Mouse (Mus musculus) kidney, postnatal 0 days (tissue): ENCODE measurements around the gene Cpne4. TPM values are rescaled to one million over a fixed set of nuclear protein-coding genes. Genes with fewer than 3 reads are reported as not detected.

Source experiments
- ATAC-seq: fragments of 200-750 bp; cut with Nextera tagmentation; replicated peaks from 2 replicates; pipeline ENCODE4 v1.8.0; 2017; ENCODE audit warnings: low read depth, moderate number of reproducible peaks, moderate TSS enrichment, moderate library complexity; ENCODE audit not compliant: low FRiP score
- DNase-seq: peaks from one replicate; pipeline ENCODE4 v3.0.0-alpha.2; 2016; ENCODE audit warnings: low spot score
- H3K27ac ChIP-seq: fragments of 300-500 bp; sonication (generic); 2 replicates; pipeline ENCODE4 v1.5.1; 2014; ENCODE audit warnings: mild to moderate bottlenecking
- H3K27me3 ChIP-seq: fragments of 300-500 bp; sonication (generic); 2 replicates; pipeline ENCODE4 v1.6.1; 2014; ENCODE audit warnings: low read length, mixed read lengths; ENCODE audit not compliant: insufficient read depth
- H3K36me3 ChIP-seq: fragments of 300-500 bp; sonication (generic); 2 replicates; pipeline ENCODE4 v1.6.1; 2014; ENCODE audit warnings: low read length, mixed read lengths; ENCODE audit not compliant: insufficient read depth
- H3K4me1 ChIP-seq: fragments of 300-500 bp; sonication (generic); replicated peaks from 2 replicates; pipeline ENCODE4 v1.6.1; 2014; ENCODE audit warnings: antibody characterized with exemption, low read length, mixed read lengths; ENCODE audit not compliant: insufficient read depth
- H3K4me2 ChIP-seq: fragments of 300-500 bp; sonication (generic); 2 replicates; pipeline ENCODE4 v1.6.1; 2014; ENCODE audit warnings: mild to moderate bottlenecking, low read length, moderate library complexity, mixed read lengths
- H3K4me3 ChIP-seq: fragments of 300-500 bp; sonication (generic); replicated peaks from 2 replicates; pipeline ENCODE4 v1.5.1; 2014; ENCODE audit warnings: low read depth, low read length
- H3K9ac ChIP-seq: fragments of 300-500 bp; sonication (generic); 2 replicates; pipeline ENCODE4 v1.6.1; 2014; ENCODE audit warnings: low read depth, low read length
- H3K9me3 ChIP-seq: fragments of 300-500 bp; sonication (generic); replicated peaks from 2 replicates; pipeline ENCODE4 v1.6.1; 2016; ENCODE audit warnings: low read length, inconsistent platforms, mixed read lengths
- CTCF ChIP-seq: IDR thresholded peaks from 2 replicates; pipeline ENCODE4 v1.5.1; 2016; ENCODE audit warnings: antibody characterized with exemption, low read depth, mild to moderate bottlenecking, moderate library complexity
- WGBS: fragments of 180-500 bp; shearing (Covaris S2); extraction: QIAGEN DNeasy Blood & Tissue Kit; methylation state at CpG from one replicate; pipeline ENCODE4 v1.1.7; 2014; 5-methylcytosine and 5-hydroxymethylcytosine counted together
- polyA plus RNA-seq: library from polyadenylated mRNA; unstranded; fragments of >200 nt; fragmentation: Nextera tagmentation; extraction: Ambion mirVana; gene quantifications from 2 replicates; pipeline ENCODE4 v1.2.1, GENCODE M21; 2015

Cpne4 gene
- polyA plus RNA-seq, 1 experiment from 2014 or later = 0.21 TPM

GRCm38 (mm10) chr9:104616691-104617090, 69.6 kb downstream of the Cpne4 start:
- Histone ChIP-seq H3K9ac (no peak overlapping the region), H3K4me1 (no peaks in the 10 kb centered on the region), H3K27ac (no peak overlapping the region), H3K9me3 (no peaks in the 10 kb centered on the region), H3K4me2 (no peak overlapping the region), H3K36me3 (no peaks in the 10 kb centered on the region), H3K4me3 (no peak overlapping the region), H3K27me3 (no peaks in the 10 kb centered on the region)
- no peak for TF ChIP-seq CTCF
- 52% methylated on average over 6 of the region's 6 CpGs for WGBS
- no peak for ATAC-seq
- DNase-seq = no peak

DNA sequence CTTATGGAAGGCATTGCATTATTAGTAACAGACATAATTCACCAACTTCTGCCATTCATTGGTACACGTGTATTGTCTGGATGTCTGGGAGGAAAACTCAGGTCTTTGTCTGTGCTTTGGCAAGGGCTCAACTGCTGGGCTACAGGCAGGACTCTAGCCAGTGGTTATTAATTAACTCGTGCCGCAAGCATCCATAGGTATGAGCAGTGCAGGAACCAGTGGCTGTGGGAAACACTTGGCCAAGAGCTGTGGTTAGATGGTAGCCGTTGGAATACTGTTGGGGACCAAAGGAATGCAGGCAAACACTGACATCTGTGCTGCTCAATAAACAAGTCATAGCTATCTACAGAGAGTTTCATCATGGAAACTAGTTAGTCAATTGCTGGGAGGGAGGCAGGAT, 76.5 kb downstream of the Cpne4 start:
- no peak for TF ChIP-seq CTCF
- Histone ChIP-seq H3K4me3 (no peak overlapping the region), H3K36me3 (no peaks in the 10 kb centered on the region), H3K4me2 (no peak overlapping the region), H3K27ac (no peak overlapping the region), H3K9me3 (no peaks in the 10 kb centered on the region), H3K27me3 (no peaks in the 10 kb centered on the region), H3K9ac (no peak overlapping the region), H3K4me1 (no peaks in the 10 kb centered on the region)
- no peak for ATAC-seq
- DNase-seq = no peak
- 72% methylated on average over 4 of the region's 4 CpGs for WGBS

- Histone ChIP-seq H3K4me1 (no peaks in the 10 kb centered on the region), H3K9ac (no peak overlapping the region), H3K27me3 (no peaks in the 10 kb centered on the region), H3K4me3 (no peak overlapping the region), H3K4me2 (no peak overlapping the region), H3K27ac (no peak overlapping the region), H3K36me3 (no peaks in the 10 kb centered on the region), H3K9me3 (no peaks in the 10 kb centered on the region)
- ATAC-seq (no peak), DNase-seq (peak; percentile 1)
- no peak for TF ChIP-seq CTCF
- 40% methylated on average over 7 of the region's 7 CpGs for WGBS
Measured at GRCm38 (mm10) chr9:104627816-104628215, 80.7 kb downstream of the Cpne4 start.

GRCm38 (mm10) chr9:104629282-104629681, 82.2 kb downstream of the Cpne4 start:
- H3K36me3 ChIP-seq = no peaks in the 10 kb centered on the region
- H3K9me3 ChIP-seq = no peaks in the 10 kb centered on the region
- no peak overlapping the region for H3K4me2 ChIP-seq
- no peak for TF ChIP-seq CTCF
- no peaks in the 10 kb centered on the region for H3K27me3 ChIP-seq
- H3K27ac ChIP-seq = no peak overlapping the region
- H3K4me1 ChIP-seq = no peaks in the 10 kb centered on the region
- H3K9ac ChIP-seq = no peak overlapping the region
- ATAC-seq = no peak
- WGBS = 67% methylated on average over 7 of the region's 7 CpGs
- H3K4me3 ChIP-seq = no peak overlapping the region
- no peak for DNase-seq

DNA sequence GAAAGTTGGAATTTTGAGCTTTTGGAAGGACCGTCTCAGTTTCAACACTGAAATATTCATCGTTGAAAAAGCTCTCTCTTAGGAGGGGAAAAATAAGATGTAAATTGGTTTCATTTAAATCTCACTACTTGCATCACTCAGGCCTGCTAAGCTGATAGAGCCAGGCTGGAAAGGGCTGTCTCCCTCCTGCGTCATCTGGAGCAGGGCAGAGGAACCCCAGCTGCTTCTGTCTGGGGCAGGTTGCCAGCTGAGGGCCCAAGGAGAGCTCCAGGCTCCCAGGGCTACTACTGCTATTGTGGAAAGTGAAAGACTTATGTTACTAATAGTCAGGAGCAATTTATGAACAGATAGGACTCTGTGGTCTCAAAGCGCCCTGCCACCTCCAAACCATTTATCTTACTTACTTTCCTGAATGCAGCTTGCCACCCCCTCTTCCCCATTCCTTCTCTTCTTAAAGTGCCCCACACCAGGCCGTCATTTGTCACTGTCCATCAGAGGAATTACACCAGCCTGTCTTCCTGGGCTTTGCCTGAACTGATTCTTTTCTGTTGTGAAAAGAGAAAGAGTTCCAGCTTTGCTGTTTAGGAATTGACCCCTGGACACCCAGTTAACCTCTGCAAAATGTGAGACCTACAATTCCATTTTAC, 99.4 kb downstream of the Cpne4 start:
- H3K27me3 ChIP-seq = no peaks in the 10 kb centered on the region
- 55% methylated on average over 5 of the region's 5 CpGs for WGBS
- ATAC-seq (no peak), DNase-seq (peak; percentile 16)
- H3K36me3 ChIP-seq = no peaks in the 10 kb centered on the region
- H3K4me1 ChIP-seq = no peaks in the 10 kb centered on the region
- no peak overlapping the region for H3K27ac ChIP-seq
- no peak overlapping the region for H3K4me3 ChIP-seq
- H3K9me3 ChIP-seq = no peaks in the 10 kb centered on the region
- no peak overlapping the region for H3K4me2 ChIP-seq
- no peak overlapping the region for H3K9ac ChIP-seq
- no peak for TF ChIP-seq CTCF

GRCm38 (mm10) chr9:104652691-104653261, 105.7 kb downstream of the Cpne4 start:
- H3K9ac ChIP-seq = no peak overlapping the region
- H3K27me3 ChIP-seq = no peaks in the 10 kb centered on the region
- H3K4me3 ChIP-seq = no peak overlapping the region
- no peaks in the 10 kb centered on the region for H3K9me3 ChIP-seq
- DNase-seq = no peak
- TF ChIP-seq CTCF = no peak
- no peaks in the 10 kb centered on the region for H3K36me3 ChIP-seq
- no peak for ATAC-seq
- H3K27ac ChIP-seq = no peak overlapping the region
- WGBS = 73% methylated on average over 9 of the region's 9 CpGs
- no peak overlapping the region for H3K4me2 ChIP-seq
- H3K4me1 ChIP-seq = no peaks in the 10 kb centered on the region
